Comparison of ENCODE assay signal across 20 mouse cellular contexts in the genomic region with DNA sequence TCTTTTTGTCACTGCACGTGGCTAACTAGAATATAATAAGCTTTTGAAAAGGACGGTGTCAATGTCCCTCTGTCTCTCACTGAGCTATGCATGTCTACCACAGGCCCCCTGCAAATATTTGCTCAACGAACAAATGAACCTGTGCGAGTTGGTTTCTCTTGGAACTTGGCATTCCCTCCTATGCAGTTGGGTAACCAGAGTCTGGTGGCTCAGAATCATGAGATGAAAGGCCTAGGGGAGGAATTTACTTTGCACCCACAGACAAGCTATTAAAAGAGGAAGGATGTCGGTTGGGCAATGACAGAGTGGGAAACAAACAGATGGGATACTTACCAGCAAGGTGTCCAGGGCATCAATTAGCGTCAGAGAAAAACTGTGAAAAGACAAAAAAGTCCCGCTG. TPM values are rescaled to one million over a fixed set of nuclear protein-coding genes. Genes with fewer than 3 reads are reported as not detected.
"Had no signal": no experiment of that assay in that cellular context is flagged by ENCODE, and none has a peak within 500 bp of the region (broad histone marks: within the 10 kb centered on the region; RNA-seq: fewer than 3 reads in every experiment).

No protein-coding gene starts in this region.

- H3K9me3 ChIP-seq: limb, embryonic 13.5 days; lung, embryonic 15.5 days; megakaryocyte, embryonic 14.5 days; neural tube, embryonic 13.5 days had no signal

- H3K4me3 ChIP-seq: limb, embryonic 13.5 days; lung, embryonic 15.5 days; megakaryocyte, embryonic 14.5 days; neural tube, embryonic 13.5 days had no signal

- H3K27ac ChIP-seq: kidney, postnatal 0 days; limb, embryonic 13.5 days; liver, embryonic 14.5 days; lung, embryonic 15.5 days; neural tube, embryonic 13.5 days had no signal

- H3K4me2 ChIP-seq: limb, embryonic 13.5 days; lung, embryonic 15.5 days; midbrain, embryonic 11.5 days; neural tube, embryonic 13.5 days had no signal

- ATAC-seq: midbrain, embryonic 16.5 days had no signal

- H3K9ac ChIP-seq: limb, embryonic 13.5 days; liver, embryonic 14.5 days; lung, embryonic 15.5 days; neural tube, embryonic 13.5 days had no signal

- H3K27me3 ChIP-seq: limb, embryonic 13.5 days; lung, embryonic 15.5 days; megakaryocyte, embryonic 14.5 days; neural tube, embryonic 13.5 days had no signal

- DNase-seq: kidney, adult 11 months; kidney, adult 9 months; kidney, postnatal 36 days; left cerebral cortex, postnatal 4 days; right cerebral cortex, postnatal 25 days; thymus, adult 18-20 months; thymus, postnatal 14 days had no signal

RNA-seq across cellular contexts. Expression of a gene that starts 9.4 kb away (rescaled TPM):
- total RNA-seq: layer of hippocampus, adult 18-20 months; layer of hippocampus, postnatal 14 days; left cerebral cortex, adult 18-20 months; left cerebral cortex, postnatal 10 days; left cerebral cortex, postnatal 4 days had no signal
- polyA plus RNA-seq: kidney, postnatal 0 days; limb, embryonic 13.5 days; liver, embryonic 14.5 days; lung, embryonic 15.5 days; midbrain, embryonic 11.5 days; midbrain, embryonic 16.5 days; neural tube, embryonic 13.5 days; small intestine, adult 2 months had no signal
